In the genomic region with DNA sequence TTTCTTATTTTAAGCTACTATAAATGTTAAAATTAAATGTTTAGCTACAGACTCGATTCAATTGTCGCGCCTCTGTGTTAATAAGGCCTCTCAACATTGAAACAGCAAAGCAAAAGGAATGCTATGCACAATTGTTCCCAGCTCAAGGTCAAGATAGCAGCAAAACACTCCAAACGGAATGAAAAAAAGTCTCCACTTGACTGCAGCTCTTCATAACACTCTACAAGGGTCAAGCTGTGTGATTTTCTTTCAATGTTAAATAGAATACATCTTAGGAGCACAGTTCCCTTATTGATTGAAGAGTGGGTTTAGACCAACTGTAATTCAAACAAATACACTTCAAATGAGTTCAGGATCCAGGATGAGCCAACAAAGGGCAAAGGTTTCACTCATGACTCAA, we compare ENCODE assay signal across 21 mouse cellular contexts.
A peak's percentile ranks its signal among the peaks of the same experiment; 100 is the strongest.
DNase-seq lines count a peak whose midpoint lies in the region; ATAC-seq and TF ChIP-seq lines count a peak whose summit lies in the region.
"Had no signal": no experiment of that assay in that cellular context is flagged by ENCODE, and none has a peak within 500 bp of the region (broad histone marks: within the 10 kb centered on the region; RNA-seq: fewer than 3 reads in every experiment).

No protein-coding gene starts in this region.

- TF ChIP-seq CTCF in liver, adult 2 months (IDR thresholded peaks at IDR 0.05; ENCODE audit: low read depth, low read length), result no peak
- TF ChIP-seq CTCF in liver, postnatal 0 days (IDR thresholded peaks at IDR 0.05; ENCODE audit: low read depth), result no peak
- no peak for TF ChIP-seq CTCF in midbrain, postnatal 0 days (IDR thresholded peaks at IDR 0.05)

- 47% methylated on average over 4 of the region's 4 CpGs for WGBS in heart, embryonic 16.5 days
- WGBS in liver, adult 2 months, result 92% methylated on average over 4 of the region's 4 CpGs
- WGBS in liver, postnatal 0 days (ENCODE audit: insufficient replicate concordance), result 78% methylated on average over 4 of the region's 4 CpGs
- 82% methylated on average over 4 of the region's 4 CpGs for WGBS in midbrain, postnatal 0 days
- WGBS in midbrain, embryonic 15.5 days, result 72% methylated on average over 4 of the region's 4 CpGs

- no peaks in the 10 kb centered on the region for H3K9me3 ChIP-seq in heart, embryonic 16.5 days (replicated peaks; ENCODE audit: control insufficient read depth, low read length)
- no peaks in the 10 kb centered on the region for H3K9me3 ChIP-seq in liver, postnatal 0 days (ENCODE audit: low read length)
- H3K9me3 ChIP-seq in midbrain, postnatal 0 days (ENCODE audit: low read length), result no peaks in the 10 kb centered on the region
- no peaks in the 10 kb centered on the region for H3K9me3 ChIP-seq in midbrain, embryonic 15.5 days
- H3K9me3 ChIP-seq: forebrain, embryonic 10.5 days; kidney, embryonic 15.5 days; limb, embryonic 12.5 days; liver, embryonic 12.5 days; lung, embryonic 15.5 days had no signal

- no peaks in the 10 kb centered on the region for H3K79me2 ChIP-seq in liver, adult 2 months (ENCODE audit: control insufficient read depth, insufficient read depth, low read length)

- H3K27ac ChIP-seq in heart, embryonic 16.5 days (ENCODE audit: low read length), result peak overlapping the region; percentile 67
- no peak overlapping the region for H3K27ac ChIP-seq in liver, adult 2 months (replicated peaks; ENCODE audit: insufficient read depth, low read depth, low read length)
- no peak overlapping the region for H3K27ac ChIP-seq in liver, postnatal 0 days (ENCODE audit: low read depth)
- H3K27ac ChIP-seq in midbrain, postnatal 0 days (ENCODE audit: low read depth, low read length), result peak overlapping the region; percentile 32; the same call in 1 of the 2 replicates
- H3K27ac ChIP-seq in midbrain, embryonic 15.5 days, result no peak overlapping the region
- H3K27ac ChIP-seq: forebrain, embryonic 10.5 days; kidney, embryonic 15.5 days; limb, embryonic 12.5 days; liver, embryonic 12.5 days; lung, embryonic 15.5 days; stomach, postnatal 0 days had no signal

- TF ChIP-seq POLR2A in liver, adult 2 months (IDR thresholded peaks at IDR 0.05; ENCODE audit: extremely low read depth, insufficient read depth, low read length), result no peak

- no peak overlapping the region for H3K9ac ChIP-seq in heart, embryonic 16.5 days (ENCODE audit: low read length)
- no peak overlapping the region for H3K9ac ChIP-seq in liver, adult 2 months (ENCODE audit: low read depth, low read length)
- no peak overlapping the region for H3K9ac ChIP-seq in liver, postnatal 0 days (replicated peaks)
- no peak overlapping the region for H3K9ac ChIP-seq in midbrain, postnatal 0 days (replicated peaks; ENCODE audit: low read length, poor library complexity, severe bottlenecking)
- H3K9ac ChIP-seq in midbrain, embryonic 15.5 days, result no peak overlapping the region
- H3K9ac ChIP-seq: kidney, embryonic 15.5 days; limb, embryonic 12.5 days; liver, embryonic 12.5 days; lung, embryonic 15.5 days had no signal

- H3K36me3 ChIP-seq in heart, embryonic 16.5 days (ENCODE audit: control insufficient read depth, insufficient read depth), result peaks cover 3% of the 10 kb centered on the region; the same call in 1 of the 2 replicates
- peaks cover 2% of the 10 kb centered on the region; the same call in 1 of the 2 replicates for H3K36me3 ChIP-seq in liver, adult 2 months (ENCODE audit: control insufficient read depth, insufficient read depth, low read length)
- no peaks in the 10 kb centered on the region for H3K36me3 ChIP-seq in liver, postnatal 0 days (replicated peaks; ENCODE audit: insufficient read depth, low read length)
- H3K36me3 ChIP-seq in midbrain, postnatal 0 days (ENCODE audit: insufficient read depth, low read length), result no peaks in the 10 kb centered on the region
- peaks cover 3% of the 10 kb centered on the region; the same call in 1 of the 2 replicates for H3K36me3 ChIP-seq in midbrain, embryonic 15.5 days (replicated peaks)
- H3K36me3 ChIP-seq: kidney, embryonic 15.5 days; liver, embryonic 12.5 days; lung, embryonic 15.5 days had no signal

- no peaks in the 10 kb centered on the region for H3K27me3 ChIP-seq in heart, embryonic 16.5 days (ENCODE audit: control insufficient read depth, insufficient read depth, low read length)
- H3K27me3 ChIP-seq in liver, adult 2 months (ENCODE audit: control insufficient read depth, insufficient read depth, low read length), result no peaks in the 10 kb centered on the region
- no peaks in the 10 kb centered on the region for H3K27me3 ChIP-seq in liver, postnatal 0 days (ENCODE audit: insufficient read depth, low read length)
- no peaks in the 10 kb centered on the region for H3K27me3 ChIP-seq in midbrain, postnatal 0 days (ENCODE audit: insufficient read depth, low read length)
- no peaks in the 10 kb centered on the region for H3K27me3 ChIP-seq in midbrain, embryonic 15.5 days (replicated peaks)
- H3K27me3 ChIP-seq: kidney, embryonic 15.5 days; limb, embryonic 12.5 days; liver, embryonic 12.5 days; lung, embryonic 15.5 days had no signal

- DNase-seq in heart, postnatal 4 days, result no peak
- DNase-seq in liver, adult 2 months (ENCODE audit: extremely low read depth, low read depth, low spot score), result peak; percentile 39
- no peak for DNase-seq in liver, postnatal 0 days
- DNase-seq in midbrain, postnatal 0 days (ENCODE audit: low spot score), result no peak
- DNase-seq in cerebellum, adult 18-20 months, result no peak
- DNase-seq: adrenal gland, adult 8-10 months; cerebellum, adult 11-12 months; cerebellum, postnatal 14 days; gastrocnemius, postnatal 36 days; kidney, adult 11 months; kidney, postnatal 36 days; right cerebral cortex, postnatal 14 days had no signal

- ATAC-seq in heart, embryonic 16.5 days (replicated peaks; ENCODE audit: extremely low read depth, insufficient read depth, low FRiP score), result peak; percentile 49; the same call in 1 of the 2 replicates
- no peak for ATAC-seq in liver, postnatal 0 days
- ATAC-seq in midbrain, postnatal 0 days (ENCODE audit: low FRiP score), result no peak
- ATAC-seq in midbrain, embryonic 15.5 days (replicated peaks), result no peak
- ATAC-seq: activated CD4-positive, CD25-positive, alpha-beta regulatory T cell, adult 4 months; liver, embryonic 12.5 days had no signal

- no peak for TF ChIP-seq EP300 in liver, postnatal 0 days (IDR thresholded peaks at IDR 0.05; ENCODE audit: low read depth)

- H3K4me2 ChIP-seq in heart, embryonic 16.5 days (ENCODE audit: low read depth, low read length), result no peak overlapping the region
- H3K4me2 ChIP-seq in liver, postnatal 0 days (ENCODE audit: low read depth, low read length), result no peak overlapping the region
- no peak overlapping the region for H3K4me2 ChIP-seq in midbrain, postnatal 0 days (ENCODE audit: low read depth, low read length, poor library complexity, severe bottlenecking)
- H3K4me2 ChIP-seq in midbrain, embryonic 15.5 days, result no peak overlapping the region
- H3K4me2 ChIP-seq: kidney, embryonic 15.5 days; limb, embryonic 12.5 days; liver, embryonic 12.5 days; lung, embryonic 15.5 days had no signal

- peaks cover 5% of the 10 kb centered on the region; the same call in 1 of the 2 replicates for H3K4me1 ChIP-seq in heart, embryonic 16.5 days (ENCODE audit: control insufficient read depth, insufficient read depth, low read length)
- no peaks in the 10 kb centered on the region for H3K4me1 ChIP-seq in liver, adult 2 months (ENCODE audit: control insufficient read depth, insufficient read depth, low read length)
- H3K4me1 ChIP-seq in liver, postnatal 0 days (ENCODE audit: insufficient read depth), result no peaks in the 10 kb centered on the region
- H3K4me1 ChIP-seq in midbrain, postnatal 0 days (ENCODE audit: insufficient read depth, low read length), result peaks cover 12% of the 10 kb centered on the region
- H3K4me1 ChIP-seq in midbrain, embryonic 15.5 days, result peaks cover 31% of the 10 kb centered on the region
- H3K4me1 ChIP-seq: liver, embryonic 12.5 days had no signal

- H3K4me3 ChIP-seq in heart, embryonic 16.5 days (ENCODE audit: low read length), result no peak overlapping the region
- H3K4me3 ChIP-seq in liver, adult 2 months (ENCODE audit: insufficient read depth, low read depth, low read length), result no peak overlapping the region
- H3K4me3 ChIP-seq in liver, postnatal 0 days (ENCODE audit: low read depth, low read length), result no peak overlapping the region
- H3K4me3 ChIP-seq in midbrain, postnatal 0 days (ENCODE audit: low read depth, low read length), result no peak overlapping the region
- no peak overlapping the region for H3K4me3 ChIP-seq in midbrain, embryonic 15.5 days
- H3K4me3 ChIP-seq: forebrain, embryonic 10.5 days; kidney, embryonic 15.5 days; limb, embryonic 12.5 days; liver, embryonic 12.5 days; lung, embryonic 15.5 days had no signal

Comparison
In these comparisons a context has a peak if more than half of its experiments do, and no peak if none do; other contexts are left out.
1. H3K27ac ChIP-seq: peak in heart, embryonic 16.5 days (single experiment) and midbrain, postnatal 0 days (single experiment); none in liver, adult 2 months (single experiment), liver, postnatal 0 days (single experiment) and midbrain, embryonic 15.5 days (single experiment).